Mouse (Mus musculus) hindbrain, embryonic 10.5 days (tissue): ENCODE measurements at regions not wholly inside any gene's neighbourhood (a gene's known extent, or its start where the extent isn't known, plus 50 kb on each side); places are given as distances from the start of the nearest gene placed in this dataset.

Experiments used
- DNase-seq: peaks from one replicate; pipeline ENCODE4 v3.0.0-alpha.2; 2017; ENCODE audit warnings: low spot score
- H3K27ac ChIP-seq: fragments of 300-500 bp; sonication (generic); 2 replicates; pipeline ENCODE4 v1.5.1; 2016; ENCODE audit warnings: mild to moderate bottlenecking, moderate library complexity
- H3K27me3 ChIP-seq: fragments of 300-500 bp; sonication (generic); 2 replicates; pipeline ENCODE4 v1.6.1; 2016; ENCODE audit warnings: mild to moderate bottlenecking; ENCODE audit not compliant: poor library complexity, insufficient read depth, severe bottlenecking
- H3K36me3 ChIP-seq: fragments of 300-500 bp; sonication (generic); 2 replicates; pipeline ENCODE4 v1.6.1; 2016; ENCODE audit warnings: mild to moderate bottlenecking, moderate library complexity
- H3K4me1 ChIP-seq: fragments of 300-500 bp; sonication (generic); replicated peaks from 2 replicates; pipeline ENCODE4 v1.6.1; 2016; ENCODE audit warnings: mild to moderate bottlenecking
- H3K4me3 ChIP-seq: fragments of 300-500 bp; sonication (generic); 2 replicates; pipeline ENCODE4 v1.5.1; 2016; ENCODE audit warnings: mild to moderate bottlenecking, moderate library complexity
- H3K9me3 ChIP-seq: fragments of 300-500 bp; sonication (generic); 2 replicates; pipeline ENCODE4 v1.6.1; 2016; ENCODE audit warnings: mild to moderate bottlenecking, moderate library complexity
- WGBS: fragments of 180-500 bp; shearing (Covaris S2); methylation state at CpG from one replicate; pipeline ENCODE4 v1.1.7; 2016; 5-methylcytosine and 5-hydroxymethylcytosine counted together

GRCm38 (mm10) chr8:6989359-6990095, 1671.5 kb downstream of the Efnb2 start:
- Histone ChIP-seq H3K4me1 (no peaks in the 10 kb centered on the region), H3K9me3 (no peaks in the 10 kb centered on the region), H3K27me3 (no peaks in the 10 kb centered on the region), H3K36me3 (no peaks in the 10 kb centered on the region), H3K4me3 (no peak overlapping the region), H3K27ac (no peak overlapping the region)
- DNase-seq, result no peak
- WGBS, result 82% methylated on average over 3 of the region's 3 CpGs

DNA sequence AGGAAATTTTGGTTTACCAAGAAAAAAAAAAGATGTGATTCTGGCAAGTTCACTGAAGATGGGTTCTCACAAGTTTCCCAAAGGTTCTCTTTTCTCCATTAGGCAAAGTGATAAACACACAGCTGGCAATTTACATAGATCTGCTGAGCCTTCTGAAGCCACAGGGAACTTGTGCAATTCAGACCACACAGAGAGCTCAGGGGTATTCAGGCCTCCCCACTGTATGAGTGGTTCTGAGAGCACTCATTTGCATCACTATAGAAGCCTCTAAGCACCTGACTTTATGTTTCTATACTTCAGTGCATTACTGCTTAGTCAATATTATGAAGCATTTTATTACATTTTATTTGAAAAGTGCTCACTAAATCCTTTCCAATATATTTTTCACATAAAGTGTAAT, 1687.1 kb downstream of the Efnb2 start:
- Histone ChIP-seq H3K4me1 (no peaks in the 10 kb centered on the region), H3K36me3 (no peaks in the 10 kb centered on the region), H3K27me3 (no peaks in the 10 kb centered on the region), H3K27ac (no peak overlapping the region), H3K9me3 (no peaks in the 10 kb centered on the region), H3K4me3 (no peak overlapping the region)
- no peak for DNase-seq

GRCm38 (mm10) chr8:6963006-6963799, 1697.8 kb downstream of the Efnb2 start:
- WGBS, result 86% methylated on average over 4 of the region's 4 CpGs
- Histone ChIP-seq H3K36me3 (no peaks in the 10 kb centered on the region), H3K4me1 (no peaks in the 10 kb centered on the region; the same call in 1 of the 2 replicates), H3K27me3 (no peaks in the 10 kb centered on the region), H3K4me3 (no peak overlapping the region), H3K9me3 (no peaks in the 10 kb centered on the region), H3K27ac (no peak overlapping the region)
- DNase-seq, result no peak

DNA sequence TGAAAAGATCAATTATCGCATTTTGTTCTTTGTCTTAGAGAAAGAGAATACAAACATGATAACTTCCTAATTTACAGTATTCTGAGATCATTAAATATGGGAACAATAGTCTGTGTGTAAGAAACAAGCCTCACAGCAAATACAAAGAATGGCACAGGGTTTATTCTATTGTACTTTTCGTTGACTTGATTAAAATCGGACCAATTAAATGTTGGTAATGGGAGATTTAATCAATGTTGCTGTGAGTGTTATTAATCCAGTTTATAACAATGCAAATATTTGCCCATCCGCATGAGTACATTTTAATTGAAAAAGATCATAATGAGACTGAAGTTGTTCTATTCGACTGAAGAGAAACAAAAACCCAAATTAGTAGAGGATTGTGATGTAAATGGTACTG, 1703.0 kb downstream of the Efnb2 start:
- no peak overlapping the region for H3K4me3 ChIP-seq
- no peak for DNase-seq
- no peaks in the 10 kb centered on the region for H3K36me3 ChIP-seq
- H3K4me1 ChIP-seq, result no peaks in the 10 kb centered on the region
- no peaks in the 10 kb centered on the region for H3K9me3 ChIP-seq
- 94% methylated on average over 5 of the region's 5 CpGs for WGBS
- no peaks in the 10 kb centered on the region for H3K27me3 ChIP-seq
- H3K27ac ChIP-seq, result no peak overlapping the region

DNA sequence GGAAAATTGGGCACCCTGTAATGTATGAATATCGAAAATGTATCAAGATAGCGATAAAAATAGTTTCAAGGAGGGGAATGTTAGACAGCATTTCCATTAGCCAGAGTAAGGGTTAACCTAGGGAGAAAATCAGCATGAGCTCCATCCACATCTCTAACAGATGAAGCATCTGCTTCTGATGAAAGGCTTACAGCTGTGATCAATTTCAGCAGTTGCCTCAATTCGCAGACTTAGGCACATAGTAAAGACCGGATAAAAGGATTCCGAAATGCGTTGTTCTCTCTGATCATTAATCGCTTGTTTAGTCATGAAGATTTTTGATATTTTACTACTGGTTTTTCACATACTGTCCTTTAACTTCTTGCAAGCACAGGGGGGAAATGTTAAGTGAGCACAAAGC, 1706.8 kb downstream of the Efnb2 start:
- no peak overlapping the region for H3K27ac ChIP-seq
- no peaks in the 10 kb centered on the region for H3K4me1 ChIP-seq
- 68% methylated on average over 7 of the region's 7 CpGs for WGBS
- H3K27me3 ChIP-seq, result no peaks in the 10 kb centered on the region
- DNase-seq, result no peak
- no peaks in the 10 kb centered on the region for H3K9me3 ChIP-seq
- no peaks in the 10 kb centered on the region for H3K36me3 ChIP-seq
- H3K4me3 ChIP-seq, result no peak overlapping the region

DNA sequence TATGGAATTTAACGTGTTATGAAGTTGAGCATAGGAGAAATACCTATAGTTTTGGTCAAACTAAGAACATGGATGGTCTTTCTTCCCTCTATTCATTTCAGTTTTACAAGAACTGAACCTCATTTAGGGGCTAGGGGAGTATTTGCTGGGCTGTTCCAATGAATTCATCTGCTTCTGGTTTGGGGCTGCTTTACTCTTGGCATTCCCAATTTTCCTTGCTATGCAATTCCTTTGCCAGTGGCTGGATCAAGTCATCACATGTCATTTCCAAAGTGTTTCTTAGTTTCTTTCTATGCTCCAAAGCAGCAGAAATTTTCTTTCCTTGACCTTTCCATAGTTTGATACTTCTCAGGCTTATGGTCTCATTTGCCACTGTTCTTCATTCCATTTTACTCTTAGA, 1738.6 kb downstream of the Efnb2 start:
- no peak for DNase-seq
- Histone ChIP-seq H3K4me3 (no peak overlapping the region), H3K9me3 (no peaks in the 10 kb centered on the region), H3K27me3 (no peaks in the 10 kb centered on the region), H3K27ac (no peak overlapping the region), H3K4me1 (no peaks in the 10 kb centered on the region), H3K36me3 (no peaks in the 10 kb centered on the region)
- 81% methylated on average over 1 of the region's 1 CpGs for WGBS

GRCm38 (mm10) chr8:6907682-6908081, 1753.4 kb downstream of the Efnb2 start:
- no peaks in the 10 kb centered on the region for H3K4me1 ChIP-seq
- no peak overlapping the region for H3K27ac ChIP-seq
- WGBS, result 74% methylated on average over 3 of the region's 3 CpGs

DNA sequence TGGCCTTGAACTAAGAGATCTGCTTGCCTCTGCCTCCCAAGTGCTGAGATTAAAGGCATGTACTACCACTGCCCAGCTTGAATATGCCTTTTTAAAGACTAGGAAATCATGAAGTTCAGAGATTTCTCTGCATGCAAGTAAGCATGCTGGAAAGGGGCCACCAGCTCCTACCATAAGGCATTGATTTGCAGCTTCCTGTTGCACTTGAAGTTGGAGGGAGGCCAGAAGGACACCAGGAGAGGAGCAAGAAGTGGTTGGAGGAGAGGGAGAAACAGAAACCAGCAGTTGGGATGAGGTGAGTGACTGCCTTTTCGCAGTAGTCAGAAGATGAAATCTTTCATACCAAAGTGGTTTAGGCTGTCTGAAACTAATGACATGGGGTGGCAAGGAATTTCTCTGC, 1769.6 kb downstream of the Efnb2 start:
- no peak for DNase-seq
- Histone ChIP-seq H3K4me1 (no peaks in the 10 kb centered on the region), H3K9me3 (no peaks in the 10 kb centered on the region), H3K27me3 (no peaks in the 10 kb centered on the region), H3K4me3 (no peak overlapping the region), H3K36me3 (no peaks in the 10 kb centered on the region), H3K27ac (no peak overlapping the region)
- 79% methylated on average over 1 of the region's 1 CpGs for WGBS

More at GRCm38 (mm10) chr8:6907682-6908081, 1753.4 kb downstream of the Efnb2 start:
- Histone ChIP-seq H3K27me3 (no peaks in the 10 kb centered on the region), H3K36me3 (no peaks in the 10 kb centered on the region), H3K9me3 (no peaks in the 10 kb centered on the region), H3K4me3 (no peak overlapping the region)
- no peak for DNase-seq

DNA sequence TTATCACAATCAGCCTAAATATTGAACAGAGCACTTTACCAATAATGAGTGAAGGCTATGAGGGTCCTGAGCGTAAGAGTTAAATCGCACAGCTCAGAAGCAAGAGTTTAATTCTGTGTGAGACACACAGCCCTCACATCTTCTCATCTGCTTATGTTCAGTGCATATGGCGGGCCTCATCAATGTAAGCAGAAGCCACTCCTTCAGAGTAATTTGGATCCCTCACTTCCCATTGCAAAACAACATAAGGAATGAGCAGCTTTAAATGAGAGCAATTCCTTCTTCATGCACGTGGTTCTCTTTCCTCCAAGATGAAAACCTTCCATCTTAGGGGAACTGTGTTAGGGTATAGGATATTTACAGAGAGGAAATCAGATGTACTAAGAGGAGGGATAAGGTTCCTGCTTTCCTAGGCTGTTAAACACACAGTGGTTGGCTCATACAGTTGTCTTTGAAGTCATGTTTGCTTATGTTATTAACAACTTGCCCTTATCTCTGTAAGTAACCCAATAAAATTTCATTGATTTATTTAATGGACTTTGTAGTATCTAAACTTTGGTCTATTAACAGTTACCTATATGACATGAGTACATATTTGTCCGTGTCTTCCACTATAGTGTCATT, 1774.2 kb downstream of the Efnb2 start:
- H3K4me3 ChIP-seq, result no peak overlapping the region
- H3K4me1 ChIP-seq, result no peaks in the 10 kb centered on the region
- WGBS, result 87% methylated on average over 5 of the region's 5 CpGs
- no peaks in the 10 kb centered on the region for H3K27me3 ChIP-seq
- H3K9me3 ChIP-seq, result no peaks in the 10 kb centered on the region
- DNase-seq, result no peak
- no peaks in the 10 kb centered on the region for H3K36me3 ChIP-seq
- no peak overlapping the region for H3K27ac ChIP-seq

GRCm38 (mm10) chr8:6884828-6885227, 1776.2 kb downstream of the Efnb2 start:
- Histone ChIP-seq H3K27ac (no peak overlapping the region), H3K4me3 (no peak overlapping the region), H3K9me3 (no peaks in the 10 kb centered on the region), H3K4me1 (no peaks in the 10 kb centered on the region), H3K27me3 (no peaks in the 10 kb centered on the region), H3K36me3 (no peaks in the 10 kb centered on the region)
- no peak for DNase-seq

DNA sequence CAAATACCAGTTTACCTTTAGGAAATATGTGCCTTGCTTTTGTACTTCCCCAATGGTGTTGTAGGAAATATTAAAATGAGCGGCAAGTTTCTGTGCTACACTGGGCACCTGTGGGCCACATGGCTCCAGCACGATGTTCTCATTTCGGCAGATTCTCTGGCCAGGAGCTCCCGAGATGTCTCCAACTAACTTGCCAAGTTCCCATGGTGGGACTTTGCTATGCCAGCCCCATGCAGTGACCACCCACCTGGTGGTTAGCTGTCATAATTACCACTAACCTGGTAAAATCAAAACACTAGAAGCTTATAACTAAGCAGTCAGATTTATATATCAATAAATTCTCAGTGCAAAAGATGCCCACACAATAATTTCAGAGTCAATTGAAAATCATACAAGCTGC, 1777.5 kb upstream of the Slc10a2 start:
- H3K27ac ChIP-seq, result no peak overlapping the region
- no peaks in the 10 kb centered on the region for H3K9me3 ChIP-seq
- H3K27me3 ChIP-seq, result no peaks in the 10 kb centered on the region
- 93% methylated on average over 4 of the region's 4 CpGs for WGBS
- no peaks in the 10 kb centered on the region for H3K4me1 ChIP-seq
- no peak for DNase-seq
- no peak overlapping the region for H3K4me3 ChIP-seq
- H3K36me3 ChIP-seq, result no peaks in the 10 kb centered on the region
